Mouse (Mus musculus): ENCODE measurements around the gene Fam118a.
A peak's percentile ranks its signal among the peaks of the same experiment; 100 is the strongest.
"Not testable (repeated sequence)": the region's sequence is repeated elsewhere in the genome, so short reads cannot be mapped to it uniquely, and the experiment has no call there.

Gene Fam118a

DNA sequence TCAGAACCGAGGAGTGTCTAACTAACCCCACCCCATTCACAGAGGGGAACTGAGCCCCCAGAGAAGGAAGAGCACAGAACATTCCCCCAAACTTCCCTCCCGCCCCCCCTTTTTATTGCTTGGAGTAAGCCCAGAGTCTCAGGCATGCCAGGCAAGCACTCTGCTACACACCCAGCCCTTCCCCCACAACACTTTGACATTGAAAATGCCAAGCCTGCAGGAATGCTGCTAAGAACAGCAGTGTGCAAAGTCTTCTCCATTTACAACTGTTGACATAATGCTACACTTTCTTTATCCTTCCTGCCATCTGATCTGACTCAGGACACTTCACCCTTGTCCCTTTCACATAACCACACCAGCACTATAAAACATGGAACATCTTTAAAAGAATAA is 16.1 kb upstream of the Fam118a start:
- DNase-seq (ENCODE audit: low spot score): peak; percentile 44

DNA sequence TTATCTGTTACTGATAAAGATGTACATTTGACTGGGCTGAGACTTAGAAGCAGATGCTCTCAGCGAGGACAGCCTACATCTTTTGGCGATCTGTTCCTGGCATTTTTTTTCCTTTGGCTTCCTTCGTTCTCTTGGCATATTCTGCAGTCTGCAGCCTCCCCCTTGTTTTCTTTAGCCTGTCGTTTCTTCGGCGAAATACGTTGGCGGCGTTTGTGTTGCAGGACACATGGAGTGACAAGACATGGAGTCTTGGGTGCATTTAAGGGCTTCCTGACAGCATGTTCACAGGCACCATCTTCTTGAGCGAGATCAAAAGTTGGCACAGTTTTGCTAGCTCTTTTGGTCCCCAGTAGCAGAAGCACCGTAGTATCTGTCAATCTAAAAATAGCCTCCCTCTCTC is 13.0 kb upstream of the Fam118a start:
- DNase-seq (ENCODE audit: low spot score): no peak

DNA sequence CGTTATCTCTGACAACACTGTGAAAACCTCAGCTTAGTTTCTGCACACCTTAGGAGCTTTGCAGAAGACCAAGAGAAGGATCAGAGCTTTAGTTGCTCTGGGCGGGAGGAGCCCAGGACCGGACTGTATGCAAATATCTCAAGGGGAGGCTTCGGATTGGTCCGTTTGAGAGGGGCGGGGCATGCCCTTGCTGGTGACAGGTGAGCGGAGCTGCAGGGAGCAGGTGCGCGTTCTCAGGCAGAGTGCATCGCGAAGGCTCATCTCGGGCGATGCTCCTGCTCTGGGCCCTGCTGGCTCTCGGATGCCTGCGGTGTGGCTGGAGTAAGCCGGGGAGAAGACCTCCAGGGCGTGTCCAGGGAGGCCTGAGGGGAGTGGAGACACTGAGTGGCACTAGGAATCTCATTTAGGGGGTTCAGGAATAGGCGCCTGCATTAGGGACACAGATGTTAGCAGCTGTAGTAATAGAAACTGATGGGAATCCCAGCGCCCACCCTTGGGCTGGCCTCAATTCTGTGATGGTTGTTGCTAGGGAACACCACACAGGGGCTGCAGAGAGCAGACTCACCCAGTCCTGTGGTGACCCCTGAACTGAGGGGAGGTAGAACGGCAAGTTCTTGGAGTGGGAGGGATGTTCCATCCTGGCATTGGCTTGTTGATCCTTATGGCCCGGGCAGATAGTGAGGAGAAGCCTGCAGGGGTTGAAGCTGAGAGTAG is 11.6 kb upstream of the Fam118a start, which contains the start of gene Upk3a:
Upk3a (plus strand) TSS at position 191 of the 714 bp plus-strand sequence.
- DNase-seq (ENCODE audit: low spot score): peak; percentile 24

DNA sequence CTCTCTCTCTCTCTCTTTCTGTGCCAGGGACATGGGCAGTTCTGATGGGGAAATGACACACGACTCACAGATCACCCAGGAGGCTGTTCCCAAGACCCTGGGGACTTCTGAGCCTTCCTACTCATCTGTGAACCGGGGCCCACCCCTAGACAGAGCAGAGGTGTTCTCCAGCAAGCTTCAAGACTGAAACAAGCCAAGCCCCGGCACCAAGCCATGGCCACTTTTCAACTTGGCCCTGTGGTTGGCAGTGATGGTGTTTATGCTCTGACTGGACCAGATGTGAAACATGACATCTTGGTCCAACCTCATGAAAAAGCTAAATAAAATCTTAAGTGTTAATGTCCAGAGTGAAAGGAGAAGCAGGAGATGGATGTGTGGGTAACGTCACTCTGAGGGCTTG is 6.5 kb upstream of the Fam118a start:
- no peak for DNase-seq (ENCODE audit: low spot score)

DNA sequence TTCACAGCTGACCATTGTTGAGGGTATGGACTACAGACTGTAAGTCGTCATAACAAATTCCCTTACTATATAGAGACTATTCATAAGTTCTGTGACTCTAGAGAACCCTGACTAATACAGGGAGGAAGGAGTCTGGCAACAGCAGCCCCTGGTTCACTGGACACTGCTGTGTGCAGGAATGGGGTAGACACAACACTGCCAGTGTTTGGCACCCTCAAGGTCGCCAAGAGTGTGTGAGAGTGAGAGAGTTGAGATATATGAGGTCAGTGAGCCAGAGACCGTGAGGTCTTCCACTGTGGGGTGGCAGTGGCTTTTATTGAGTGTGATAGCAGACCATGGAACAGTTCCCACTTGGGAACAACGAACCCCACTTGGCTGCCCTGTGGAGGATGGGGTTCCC is 2.6 kb upstream of the Fam118a start:
- no peak for DNase-seq (ENCODE audit: low spot score)

DNA sequence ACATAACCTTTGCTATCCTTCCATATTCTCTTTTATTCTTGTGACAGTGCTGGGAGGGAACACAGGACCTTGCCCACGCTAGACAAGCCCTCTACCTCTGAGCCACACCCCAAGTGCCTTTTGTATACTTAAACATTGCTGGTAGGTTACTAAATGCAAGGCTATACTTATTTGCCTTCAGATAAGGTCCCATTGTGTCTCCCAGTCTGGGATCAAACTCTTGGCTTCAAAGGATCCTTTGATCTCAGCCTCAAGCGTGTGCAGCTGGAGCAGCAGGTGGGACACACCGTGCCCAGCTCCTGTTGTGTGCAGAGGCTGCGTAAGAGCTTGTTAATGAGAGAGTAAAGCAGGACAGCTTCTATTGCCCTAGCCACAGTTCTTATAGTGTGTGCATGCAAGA is 1.0 kb upstream of the Fam118a start:
- DNase-seq (ENCODE audit: low spot score): no peak

DNA sequence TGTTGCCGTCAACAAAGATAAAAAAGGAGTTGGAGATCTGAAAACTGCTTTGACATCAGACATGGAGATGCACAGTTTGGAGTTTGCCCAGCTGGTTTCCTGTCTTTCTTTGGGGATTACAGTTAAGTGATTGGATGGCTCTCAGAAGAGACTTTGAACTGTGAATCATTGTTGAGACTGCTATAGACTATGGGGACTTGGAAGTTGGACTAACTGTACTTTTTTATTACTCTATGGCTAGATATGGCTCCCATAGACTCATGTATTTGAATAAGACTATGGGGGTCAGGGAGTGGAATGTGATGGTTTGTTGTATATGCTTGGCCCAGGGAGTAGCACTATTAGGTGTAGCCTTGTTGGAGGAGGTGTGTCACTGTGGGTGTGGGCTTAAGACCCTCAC is 1.9 kb downstream of the Fam118a start:
- DNase-seq (ENCODE audit: low spot score): not testable (repeated sequence)

DNA sequence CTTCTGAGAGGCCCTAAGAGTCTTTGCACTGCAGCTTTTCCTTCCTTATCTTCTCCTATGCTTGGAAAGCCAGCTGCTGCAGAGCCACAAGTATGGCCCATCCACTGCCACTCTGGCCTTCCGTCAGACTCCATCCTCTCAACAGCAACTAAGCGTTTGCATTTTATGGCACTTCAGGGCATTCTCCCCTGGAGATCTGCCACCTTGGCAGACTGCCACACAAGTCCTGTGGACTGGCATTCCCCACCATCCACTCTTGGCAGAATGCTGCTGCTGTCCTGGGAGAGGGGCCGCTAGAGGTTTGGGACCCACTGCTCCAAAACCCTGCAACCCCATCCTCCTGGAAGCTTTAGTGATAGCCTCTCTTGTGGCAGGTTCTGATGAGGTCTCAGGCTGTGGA is 3.1 kb downstream of the Fam118a start:
- DNase-seq (ENCODE audit: low spot score): no peak

DNA sequence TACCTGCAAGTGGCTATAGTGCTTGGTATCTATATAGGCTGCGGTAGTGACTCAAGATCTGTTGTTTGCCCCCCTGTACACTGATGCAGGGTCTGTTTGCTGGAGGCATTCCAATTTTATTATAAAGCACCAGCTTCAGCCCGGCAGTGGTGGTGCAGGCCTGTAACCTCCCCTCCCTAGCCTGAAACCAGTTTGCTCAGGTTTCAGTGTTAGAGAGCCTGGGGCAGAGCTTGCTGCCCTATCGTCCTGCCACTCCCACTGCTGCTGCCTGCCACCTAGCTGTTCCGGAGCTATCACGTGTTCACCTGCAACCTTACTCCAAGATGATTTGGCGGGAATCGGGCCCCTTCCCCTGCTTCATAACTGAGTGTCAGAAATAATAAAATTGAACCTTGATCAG is 5.2 kb downstream of the Fam118a start:
- not testable (repeated sequence) for DNase-seq (ENCODE audit: low spot score)

DNA sequence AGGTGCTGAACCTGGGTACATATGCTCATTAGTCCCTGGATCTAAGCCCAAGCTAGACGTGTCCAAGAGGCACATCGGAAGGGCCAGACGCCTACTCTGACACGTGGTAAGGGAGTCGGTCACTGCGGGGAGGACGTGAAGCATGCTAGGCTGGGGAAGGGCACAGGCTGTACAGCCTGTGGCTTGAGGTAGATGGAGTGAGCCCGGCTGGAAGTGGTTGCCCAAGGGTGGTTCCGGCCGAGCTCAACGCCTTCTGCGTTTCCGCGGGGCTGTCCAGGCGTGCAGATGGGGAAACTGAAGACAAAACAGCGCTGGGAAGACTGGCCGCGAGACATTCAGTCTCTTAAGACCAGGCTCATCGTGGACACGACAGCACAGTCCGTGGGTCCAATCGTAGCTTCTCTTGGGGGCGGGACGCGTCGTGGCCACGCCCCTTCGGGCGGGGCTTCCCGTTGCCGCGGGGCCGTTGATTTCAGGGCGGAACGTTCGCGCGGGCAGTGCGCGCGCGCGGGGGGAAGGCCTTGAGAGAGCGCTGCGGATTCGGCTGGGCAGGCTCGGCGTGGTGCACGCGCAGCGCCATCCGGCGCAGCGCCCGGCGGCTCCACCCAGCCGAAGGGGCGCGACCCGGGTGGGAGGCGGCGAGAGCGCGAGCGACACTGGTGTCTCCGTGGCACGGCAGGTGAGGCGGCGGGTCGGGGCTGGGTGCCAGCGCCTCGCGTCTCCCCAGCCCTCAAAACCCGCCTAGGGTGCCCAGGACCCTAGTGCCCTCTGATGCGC is 8.0 kb downstream of the Fam118a start:
- peak; percentile 96 for DNase-seq (ENCODE audit: low spot score)

DNA sequence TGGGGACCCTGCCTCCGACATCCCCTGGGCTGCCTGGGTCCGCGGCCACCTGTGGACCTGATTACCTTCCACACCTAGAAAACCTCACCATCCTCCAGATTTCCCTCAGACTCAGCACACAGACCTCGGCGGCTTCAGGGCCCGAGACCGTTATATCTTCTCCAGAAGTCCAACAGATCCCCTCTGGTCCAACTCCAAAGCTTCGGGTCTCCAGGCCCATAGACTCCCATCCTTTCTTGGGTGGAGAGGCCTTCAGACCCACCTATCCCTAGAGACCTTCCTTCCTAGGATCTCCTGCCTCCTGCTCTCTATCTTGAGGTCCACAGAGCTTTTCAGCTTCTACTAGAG is 8.6 kb downstream of the Fam118a start:
- no peak for DNase-seq (ENCODE audit: low spot score)

DNA sequence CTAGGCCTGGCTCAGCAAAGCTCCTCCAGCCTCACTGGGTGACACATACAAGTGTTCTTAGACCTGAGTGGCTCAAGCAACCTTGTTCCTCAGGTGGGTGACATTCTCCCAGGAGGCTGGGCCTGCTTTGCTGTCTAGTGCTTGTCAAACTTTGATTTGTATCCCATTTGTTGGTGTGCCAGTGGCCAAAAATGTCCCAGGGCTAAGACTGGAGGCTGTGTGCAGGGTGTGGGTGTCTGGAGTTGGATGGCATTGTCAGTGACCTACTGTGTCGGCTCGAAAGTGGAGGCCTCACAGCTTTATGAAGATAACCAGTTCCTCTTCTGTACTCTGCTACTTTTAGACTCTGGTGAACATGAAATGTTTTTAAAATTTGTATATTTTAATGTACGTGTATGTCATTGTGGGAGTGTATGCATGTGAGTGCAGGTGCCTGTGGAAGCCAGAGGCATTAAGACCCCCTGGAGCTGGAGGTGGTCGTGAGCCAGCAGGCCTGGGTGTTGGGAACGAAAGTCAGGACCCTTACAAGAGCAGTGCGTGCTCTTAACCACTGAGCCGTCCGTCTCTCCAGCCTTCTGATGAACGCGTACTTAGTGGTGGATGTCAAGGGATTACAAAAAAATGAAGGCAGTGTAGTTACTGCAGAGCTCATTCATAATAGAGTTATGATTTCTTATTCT is 12.9 kb downstream of the Fam118a start:
- DNase-seq (ENCODE audit: low spot score): no peak

DNA sequence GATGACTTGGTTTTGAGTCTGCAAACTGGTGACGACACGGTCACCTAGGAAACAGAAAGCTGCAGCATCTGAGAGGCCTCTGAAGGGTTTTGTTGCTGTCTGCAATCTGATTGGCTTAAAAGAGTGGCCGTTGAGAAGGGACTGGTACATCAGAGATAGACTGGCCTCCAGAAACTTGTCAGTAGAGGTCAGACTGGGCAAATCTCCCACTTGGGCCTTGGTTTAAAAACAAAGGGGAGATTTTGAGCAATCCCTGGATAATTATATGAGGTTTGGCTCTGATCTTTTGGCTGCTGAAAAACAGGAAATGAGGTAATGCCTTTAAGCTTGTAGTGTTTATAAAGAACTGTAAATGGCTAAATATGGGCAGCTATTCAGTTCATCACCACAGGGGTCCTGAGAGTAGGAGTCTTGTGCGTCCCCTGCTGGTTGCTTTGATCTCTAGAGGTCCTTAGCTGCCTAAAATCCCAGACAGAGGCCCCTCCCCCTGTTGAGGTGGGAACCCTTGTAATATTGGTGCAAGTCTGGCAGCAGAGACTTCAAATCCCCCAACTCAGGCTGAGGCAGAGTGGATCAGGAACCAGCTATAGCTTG is 13.7 kb downstream of the Fam118a start:
- DNase-seq (ENCODE audit: low spot score): peak; percentile 82

DNA sequence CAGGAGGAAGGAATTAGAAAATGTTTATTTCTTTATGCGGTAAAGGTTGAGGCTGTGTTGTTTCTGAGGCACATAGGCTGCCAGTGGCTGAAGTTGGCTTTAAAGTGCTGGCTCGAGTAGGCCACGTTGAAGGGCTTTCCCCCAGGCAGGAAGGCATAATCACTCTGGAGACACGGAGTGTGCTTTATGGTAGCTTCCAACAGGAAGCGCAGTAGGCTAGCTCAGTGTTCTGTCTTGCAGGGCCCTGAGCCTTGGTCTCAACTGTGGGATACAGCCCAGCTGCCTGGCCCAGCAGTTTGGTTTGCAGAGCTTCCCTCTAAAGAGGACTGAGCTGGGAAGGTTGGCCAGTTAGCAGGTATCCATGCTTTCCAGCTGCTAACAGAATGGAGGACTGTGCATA is 14.4 kb downstream of the Fam118a start:
- DNase-seq (ENCODE audit: low spot score): no peak

DNA sequence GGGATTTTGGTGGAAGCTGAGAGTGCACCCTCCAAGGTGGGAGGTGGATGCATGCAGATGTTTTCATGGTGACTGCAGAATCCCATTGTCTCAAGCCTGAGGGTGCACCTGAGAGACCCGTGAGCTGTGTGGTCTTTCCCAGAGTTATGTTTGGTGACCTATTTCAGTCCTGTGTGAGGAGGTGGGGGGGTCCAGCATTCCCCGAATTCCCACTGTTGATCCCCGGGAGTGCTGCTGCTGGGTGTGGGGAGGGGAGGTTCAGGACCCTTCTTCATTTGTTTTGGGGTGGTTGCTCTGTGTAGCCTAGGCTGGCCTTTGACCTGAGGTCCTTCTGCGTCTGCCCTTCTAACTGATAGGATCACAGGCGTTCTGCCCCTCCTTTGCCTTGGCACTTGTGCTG is 15.0 kb downstream of the Fam118a start:
- no peak for DNase-seq (ENCODE audit: low spot score)

DNA sequence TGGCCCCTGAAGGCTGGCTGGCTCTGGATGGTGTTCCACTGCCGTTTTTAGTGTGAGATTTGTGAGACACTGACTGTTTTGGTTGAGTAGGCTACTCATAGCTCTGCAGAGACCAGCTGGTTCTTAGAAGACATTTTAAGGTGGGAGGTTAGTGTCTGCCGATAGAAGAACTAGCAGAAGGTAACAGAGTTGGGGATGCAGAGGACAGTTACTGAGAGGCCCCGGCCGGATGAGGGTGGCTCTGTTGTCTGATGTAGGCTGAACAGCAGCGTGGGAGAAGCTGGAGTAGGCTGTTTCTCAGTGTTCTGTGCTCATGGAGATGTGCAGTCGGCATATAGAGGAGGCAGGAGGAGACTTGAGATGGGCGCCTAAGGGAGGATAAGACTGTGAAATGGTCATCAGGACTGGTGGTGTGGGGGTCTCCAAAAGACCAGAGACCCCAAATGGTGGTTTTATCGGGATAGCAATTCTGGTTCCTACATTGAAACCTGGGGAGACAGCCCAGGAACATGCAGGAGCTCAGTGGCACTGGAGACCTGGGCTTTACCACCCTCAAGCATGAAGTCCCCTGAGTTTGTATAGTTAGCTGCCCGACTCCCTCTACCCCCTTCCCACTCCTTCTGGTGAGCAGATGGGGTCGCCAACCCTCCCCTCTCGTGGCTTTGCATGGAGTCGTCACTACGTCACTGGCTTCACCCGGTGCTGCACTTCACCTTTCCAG is 17.6 kb downstream of the Fam118a start:
- no peak for DNase-seq (ENCODE audit: low spot score)

DNA sequence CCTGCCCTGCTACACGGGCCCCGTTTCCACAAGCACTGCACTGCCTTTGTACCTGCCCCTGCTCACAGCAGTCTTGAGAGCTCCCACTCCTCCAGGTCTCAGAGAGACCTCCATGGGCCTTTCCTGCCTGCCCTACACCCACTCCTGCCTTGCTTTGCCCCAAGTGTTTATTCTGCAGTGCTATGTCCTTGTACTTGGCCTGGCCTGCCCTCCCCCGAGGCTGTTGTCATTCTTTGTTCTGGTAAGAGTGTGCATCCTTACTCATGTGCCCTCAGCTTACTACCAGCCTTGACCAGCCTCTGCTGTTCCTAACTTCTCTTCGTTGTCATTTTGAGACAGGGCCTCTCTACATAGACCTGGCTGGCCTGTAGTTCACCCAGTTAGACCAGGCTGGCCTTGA is 19.1 kb downstream of the Fam118a start:
- DNase-seq (ENCODE audit: low spot score): no peak

DNA sequence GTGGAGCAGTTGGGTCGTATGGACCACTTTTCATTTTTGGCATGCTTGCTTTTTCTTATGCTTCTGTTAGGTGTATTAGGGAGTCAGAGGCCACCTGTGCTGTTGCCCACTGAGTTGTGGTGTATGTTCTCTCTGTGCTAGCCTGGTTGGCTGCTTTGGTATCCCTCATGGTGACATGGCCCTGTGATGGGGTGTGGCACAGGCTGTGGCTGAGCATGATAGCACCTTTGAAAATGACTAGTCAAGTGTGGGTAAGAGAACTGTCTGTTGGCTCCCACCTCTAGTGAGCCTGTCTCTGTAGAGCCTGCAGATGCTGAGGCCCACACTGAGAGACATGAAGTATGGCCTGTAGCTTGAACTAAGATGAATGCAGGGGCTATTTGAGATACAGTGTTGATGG is 21.0 kb downstream of the Fam118a start:
- no peak for DNase-seq (ENCODE audit: low spot score)

DNA sequence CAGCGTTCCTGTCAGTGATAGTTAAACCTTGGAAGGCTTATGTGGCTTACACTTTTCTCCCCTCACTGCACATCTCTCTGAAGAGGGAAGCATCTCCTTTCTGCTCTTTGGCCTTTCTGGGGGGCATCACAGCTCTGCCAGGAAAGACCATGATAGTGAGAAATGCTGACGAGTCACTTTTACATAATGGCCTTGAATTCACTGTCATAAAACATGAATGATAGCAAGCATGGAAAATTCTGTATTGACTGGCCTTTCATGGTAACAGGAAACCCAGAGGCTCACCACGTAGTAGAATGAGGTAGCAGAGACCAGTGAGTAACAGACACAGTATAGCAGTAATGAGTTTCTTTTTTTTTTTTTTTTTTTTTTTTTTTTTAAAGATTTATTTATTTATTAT is 25.4 kb downstream of the Fam118a start:
- DNase-seq (ENCODE audit: low spot score): no peak

DNA sequence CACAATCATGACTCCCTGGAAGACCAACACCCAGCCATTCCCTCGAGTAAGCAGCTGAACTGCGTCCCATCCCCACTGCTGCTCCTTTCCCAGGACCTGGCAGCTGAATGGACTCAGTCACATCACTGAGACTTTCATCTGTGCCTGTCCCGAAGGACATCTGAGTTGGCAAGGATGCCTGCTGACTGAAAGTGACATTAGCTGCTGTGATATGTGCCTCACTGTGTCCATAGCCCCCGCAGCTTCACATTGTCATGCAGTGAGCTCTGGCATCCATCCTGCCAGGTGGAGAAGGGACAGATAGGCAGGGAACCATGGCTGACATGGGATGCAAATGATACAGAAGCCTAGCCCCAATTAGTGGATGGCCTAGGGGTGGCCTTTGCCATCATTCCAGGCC is 26.4 kb downstream of the Fam118a start:
- no peak for DNase-seq (ENCODE audit: low spot score)

DNA sequence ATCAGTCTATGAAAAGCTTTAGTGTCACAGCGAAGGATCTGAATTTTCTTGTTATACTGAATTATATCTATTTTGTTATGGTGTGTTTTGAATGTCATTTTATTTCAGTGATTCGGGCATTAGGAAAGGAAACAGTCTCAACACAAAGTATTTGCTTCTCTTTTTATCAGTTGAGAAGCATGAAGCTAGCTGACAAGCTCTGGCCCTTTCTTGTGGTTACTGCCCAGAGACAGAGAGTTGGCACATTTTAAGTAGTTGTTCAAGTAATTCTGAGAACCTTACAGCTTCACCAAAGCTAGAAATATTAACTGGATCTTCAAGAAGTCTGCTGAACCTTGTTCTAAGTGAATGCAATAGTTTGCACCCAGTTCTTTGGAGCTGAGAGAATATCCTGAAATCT is 34.7 kb downstream of the Fam118a start:
- DNase-seq (ENCODE audit: low spot score): no peak

DNA sequence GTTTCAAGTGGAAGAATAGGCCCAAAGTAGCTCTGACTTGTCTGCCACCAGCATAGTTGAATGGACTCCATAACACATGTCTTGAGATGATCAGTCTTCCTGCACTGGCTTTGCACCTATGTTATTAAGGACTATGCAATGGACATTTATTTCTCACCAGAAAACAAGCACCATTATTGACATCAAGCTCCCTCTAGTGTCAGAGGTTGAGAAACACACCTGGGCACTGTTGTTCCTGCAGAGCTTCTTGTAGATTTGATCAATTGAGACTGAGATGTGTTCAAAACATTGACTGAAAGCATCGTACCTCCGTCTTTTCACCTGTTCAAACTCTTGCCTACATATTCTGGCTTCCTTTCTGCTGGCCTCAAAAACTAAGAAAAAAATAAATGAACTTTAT is 41.8 kb downstream of the Fam118a start:
- DNase-seq (ENCODE audit: low spot score): peak; percentile 79

Data from embryo, embryonic 10 days (tissue).